Mouse (Mus musculus) thymus, postnatal 0 days (tissue): ENCODE measurements around the gene Mios. TPM values are rescaled to one million over a fixed set of nuclear protein-coding genes. Genes with fewer than 3 reads are reported as not detected.

ENCODE experiments used
- DNase-seq: peaks from one replicate; pipeline ENCODE4 v3.0.0-alpha.2; 2015; ENCODE audit warnings: low spot score
- polyA plus RNA-seq: library from polyadenylated mRNA; unstranded; fragments of >200 nt; fragmentation: Nextera tagmentation; extraction: Ambion mirVana; gene quantifications from 2 replicates; pipeline ENCODE4 v1.2.1, GENCODE M21; 2015

Mios gene
- 28.6 and 29.6 TPM in 2 replicates for polyA plus RNA-seq

GRCm38 (mm10) chr6:8209047-8209865 lies at the start of gene Mios:
TSS of gene Mios (plus strand) at chr6:8209222.
- DNase-seq, result peak; percentile 94

GRCm38 (mm10) chr6:8160001-8160400 lies 49.0 kb upstream of the Mios start:
- no peak for DNase-seq

GRCm38 (mm10) chr6:8164741-8165140 lies 44.3 kb upstream of the Mios start:
- DNase-seq, result no peak

DNA sequence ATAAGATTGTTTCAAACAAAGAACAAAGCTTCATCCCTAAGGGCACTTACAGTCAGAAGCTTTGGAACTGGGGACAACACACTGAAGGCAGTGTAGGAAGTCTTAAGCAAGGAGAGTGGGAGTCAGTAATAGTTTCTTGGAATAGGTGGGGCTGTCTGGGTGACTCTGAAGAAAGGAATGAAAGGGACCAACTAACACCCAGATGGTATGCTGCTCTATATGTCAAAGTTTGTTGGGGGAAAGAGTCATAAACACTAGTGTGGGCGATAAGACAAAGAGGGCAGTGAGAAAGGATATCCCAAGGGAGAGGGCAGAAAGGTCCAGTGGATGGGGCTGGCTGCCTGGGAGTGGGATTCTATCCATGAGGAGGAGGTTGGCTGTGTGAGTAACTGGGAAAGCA lies 36.9 kb upstream of the Mios start:
- DNase-seq, result no peak

DNA sequence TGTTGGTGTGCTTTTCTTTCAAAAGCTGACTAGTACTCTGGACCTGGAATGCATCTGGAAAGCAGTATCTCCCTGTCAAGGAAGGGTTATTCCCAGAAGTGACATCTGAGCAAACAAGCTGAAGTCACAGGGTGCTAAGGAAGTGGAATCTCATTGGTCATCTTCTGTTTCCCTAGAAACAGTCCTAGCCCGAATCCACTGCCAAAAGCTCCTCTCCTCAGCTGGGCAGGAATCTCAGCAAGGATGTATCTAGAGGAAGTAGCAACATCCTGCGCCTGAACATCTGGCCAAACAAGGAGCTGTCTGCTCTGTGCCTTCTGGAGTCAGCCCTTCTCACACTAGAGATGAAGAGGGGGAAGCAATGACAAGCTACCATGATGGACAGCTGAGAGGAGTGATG lies 35.0 kb upstream of the Mios start:
- no peak for DNase-seq

DNA sequence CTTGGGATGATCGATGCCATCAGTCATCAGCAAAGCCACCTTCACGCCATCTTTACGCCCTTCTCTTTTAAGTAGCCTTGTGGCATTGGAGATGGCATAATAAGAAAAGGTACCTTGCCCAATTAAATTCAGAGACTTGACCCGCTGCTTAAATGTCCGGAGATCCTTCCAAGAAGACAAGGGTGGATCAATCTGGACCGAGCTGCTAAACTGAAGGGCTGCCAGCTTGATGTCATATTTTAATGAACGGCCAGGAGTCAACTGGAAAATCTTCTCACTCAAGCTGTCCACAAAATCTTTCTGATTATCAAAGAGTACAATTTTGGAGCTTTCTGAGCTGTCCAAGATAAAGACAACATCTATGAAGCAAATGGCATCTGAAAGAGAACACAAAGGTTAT lies 33.7 kb upstream of the Mios start:
- DNase-seq, result no peak

DNA sequence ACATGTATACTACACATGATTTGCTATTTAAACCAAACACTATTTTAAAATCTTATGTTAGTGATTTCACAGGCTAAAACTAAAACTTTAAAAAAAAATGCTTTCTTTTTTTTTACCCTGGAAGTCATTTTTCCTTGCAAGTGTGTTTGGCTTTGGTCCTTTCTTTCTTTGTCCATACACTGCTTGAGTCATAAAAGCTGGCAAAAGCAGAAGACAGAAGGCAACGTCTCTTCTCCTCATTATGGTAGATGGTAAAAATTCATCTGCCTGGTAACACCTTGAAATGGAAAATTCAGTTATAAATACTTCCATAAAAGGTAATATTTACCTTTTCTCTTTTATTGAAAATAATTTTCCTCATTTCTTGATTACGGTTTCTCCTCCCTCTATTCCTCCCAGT lies 32.9 kb upstream of the Mios start:
- no peak for DNase-seq

DNA sequence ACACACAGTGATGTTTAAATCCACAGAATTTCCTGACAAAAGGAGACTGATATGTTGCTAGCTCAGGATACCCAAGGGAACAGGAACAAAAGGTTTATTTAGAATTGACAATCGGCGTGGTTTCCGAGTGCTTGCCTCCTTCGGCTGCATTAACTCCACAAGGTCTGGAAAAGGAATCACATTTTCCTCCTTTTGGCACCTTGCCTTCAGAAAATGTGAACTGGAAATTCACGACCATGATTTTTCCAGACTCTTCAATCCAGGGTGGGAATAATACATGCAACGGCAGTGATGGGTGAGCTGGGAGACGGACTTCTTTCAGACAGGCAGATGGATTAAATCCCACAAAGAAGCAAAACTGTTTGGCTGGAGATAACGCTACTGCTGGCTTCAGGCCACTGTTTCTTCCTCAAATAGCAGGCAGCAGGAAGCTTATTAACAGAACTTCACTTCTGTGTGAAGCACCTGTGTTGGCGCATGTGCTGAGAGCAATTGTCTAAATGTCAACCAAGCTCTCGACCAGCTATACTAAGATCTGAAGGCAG lies 30.6 kb upstream of the Mios start:
- no peak for DNase-seq

GRCm38 (mm10) chr6:8188599-8189233 lies 20.3 kb upstream of the Mios start:
- DNase-seq, result no peak

- DNase-seq, result no peak
Observed at GRCm38 (mm10) chr6:8189917-8190316, 19.1 kb upstream of the Mios start.

- DNase-seq, result no peak
Observed at GRCm38 (mm10) chr6:8192517-8192916, 16.5 kb upstream of the Mios start, which contains the start of gene Col28a1. TSS of gene Col28a1 (minus strand) at chr6:8192617.

- DNase-seq, result no peak
Observed at GRCm38 (mm10) chr6:8209866-8210186, 804 bp downstream of the Mios start.

GRCm38 (mm10) chr6:8210661-8211060 lies 1.6 kb downstream of the Mios start:
- DNase-seq, result no peak

- DNase-seq, result no peak
Observed at GRCm38 (mm10) chr6:8227035-8227434, 18.0 kb downstream of the Mios start.

GRCm38 (mm10) chr6:8228596-8228995 lies 19.6 kb downstream of the Mios start:
- no peak for DNase-seq

- DNase-seq, result no peak
Observed at GRCm38 (mm10) chr6:8258316-8258715, 49.3 kb downstream of the Mios start.

GRCm38 (mm10) chr6:8259004-8259666 lies 50.1 kb downstream of the Mios start, which contains the start of the genes Rpa3, Umad1 and Gm45062:
TSS of gene Rpa3 (minus strand) at chr6:8259173.
TSS of gene Umad1 (plus strand) at chr6:8259288.
TSS of gene Gm45062 (plus strand) at chr6:8259450.
- peak; percentile 99 for DNase-seq

DNA sequence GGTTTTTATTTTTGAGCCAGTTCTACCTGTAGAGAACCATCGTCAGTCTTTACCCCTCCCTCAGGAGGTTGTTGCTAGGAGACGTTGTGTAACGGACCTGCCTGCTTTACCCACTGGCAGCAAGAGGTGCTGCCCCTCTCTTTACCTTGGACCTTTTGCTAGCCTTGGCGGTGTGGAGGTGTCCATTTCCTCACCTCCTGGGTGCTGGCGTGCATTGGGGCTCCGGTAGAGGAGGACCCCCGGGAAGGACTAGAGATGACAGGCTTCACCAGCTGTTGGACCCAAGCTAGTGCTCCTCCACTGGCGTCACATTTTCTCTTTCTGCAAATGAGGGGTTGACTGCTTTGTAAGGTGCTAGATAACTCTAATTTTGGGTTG lies 50.6 kb downstream of the Mios start:
- no peak for DNase-seq

- no peak for DNase-seq
Observed at GRCm38 (mm10) chr6:8271047-8271446, 62.0 kb downstream of the Mios start.

DNA sequence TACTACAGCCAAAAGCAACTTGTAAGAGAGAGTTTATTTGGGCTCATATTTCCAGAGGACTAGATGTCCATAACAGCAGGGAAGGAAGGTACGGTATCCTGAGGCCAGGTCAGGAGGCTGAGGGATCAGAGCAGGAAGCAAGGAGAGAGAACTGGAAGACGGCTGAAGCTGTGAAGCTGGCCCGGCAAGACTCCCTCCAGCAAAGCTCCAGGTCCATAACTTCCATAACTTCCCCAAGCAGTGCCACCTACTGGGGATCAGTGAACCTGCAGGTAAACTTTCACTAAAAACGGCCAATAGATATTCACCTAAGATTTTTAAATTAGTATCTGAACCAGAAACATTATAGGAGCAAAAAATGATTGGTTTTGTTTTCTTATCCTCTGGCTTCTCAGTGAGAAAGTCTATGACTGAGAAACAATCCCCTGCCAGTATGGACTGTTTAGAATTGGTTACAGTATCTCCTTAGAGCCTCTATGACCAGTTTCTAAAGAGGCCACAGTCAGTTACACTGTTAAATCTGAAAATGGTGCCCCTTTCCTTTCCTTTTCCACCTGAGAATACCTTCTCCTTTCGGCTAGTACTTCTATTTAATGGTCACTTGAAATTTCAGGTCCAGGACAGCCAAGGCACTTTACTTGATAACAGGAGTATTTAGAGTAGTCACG lies 65.5 kb downstream of the Mios start:
- DNase-seq, result peak; percentile 65

DNA sequence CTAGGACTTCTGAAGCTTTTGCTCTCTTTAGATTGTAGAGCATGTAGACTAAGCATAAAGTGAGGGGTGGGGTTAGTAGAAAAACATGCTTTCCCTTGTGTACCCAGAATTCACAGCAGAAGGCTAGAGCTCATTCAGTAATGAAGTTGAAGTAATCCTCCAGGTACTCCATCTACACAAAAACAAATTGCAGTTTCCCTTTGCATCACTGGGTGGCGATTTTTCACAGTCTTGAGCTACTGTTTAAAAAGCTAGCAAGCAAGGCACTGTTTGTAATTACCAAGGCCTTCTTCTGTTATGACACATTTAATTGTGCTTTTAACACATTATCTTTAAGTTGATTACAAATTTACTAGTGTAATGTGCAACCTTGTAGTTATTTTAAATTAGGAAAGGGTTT lies 66.1 kb downstream of the Mios start:
- DNase-seq, result peak; percentile 92
